Mouse (Mus musculus) cerebellum, adult 9-10 months (tissue): Measurements from ENCODE around the gene Serpinb3d.
"Not testable (repeated sequence)": the region's sequence is repeated elsewhere in the genome, so short reads cannot be mapped to it uniquely, and the experiment has no call there.

Source experiments
- DNase-seq: peaks from one replicate; pipeline ENCODE4 v3.0.0; 2022

Gene Serpinb3d

DNA sequence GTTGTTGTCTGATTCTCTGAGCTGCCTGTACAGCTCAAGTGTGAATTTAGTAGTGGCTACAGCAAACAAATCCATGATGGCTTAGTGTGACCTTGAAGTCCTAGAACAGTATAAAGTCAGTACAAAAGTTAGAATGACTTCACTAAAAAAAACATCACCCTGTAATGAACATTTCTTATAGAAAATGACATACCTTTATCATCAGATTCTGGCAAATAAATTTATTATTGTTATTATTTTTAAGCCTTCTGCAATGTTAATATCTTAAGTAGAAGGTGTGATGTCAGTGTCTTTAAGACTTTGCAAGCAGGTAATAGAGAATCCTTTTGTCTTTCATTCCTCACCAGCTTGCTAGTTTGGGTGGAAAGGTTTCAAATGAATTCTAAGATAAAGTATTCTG, at the start of gene Serpinb3d:
Gene Serpinb3d, minus strand, starts transcription at position 101 of the 400 bp plus-strand sequence.
- DNase-seq, result no peak

DNA sequence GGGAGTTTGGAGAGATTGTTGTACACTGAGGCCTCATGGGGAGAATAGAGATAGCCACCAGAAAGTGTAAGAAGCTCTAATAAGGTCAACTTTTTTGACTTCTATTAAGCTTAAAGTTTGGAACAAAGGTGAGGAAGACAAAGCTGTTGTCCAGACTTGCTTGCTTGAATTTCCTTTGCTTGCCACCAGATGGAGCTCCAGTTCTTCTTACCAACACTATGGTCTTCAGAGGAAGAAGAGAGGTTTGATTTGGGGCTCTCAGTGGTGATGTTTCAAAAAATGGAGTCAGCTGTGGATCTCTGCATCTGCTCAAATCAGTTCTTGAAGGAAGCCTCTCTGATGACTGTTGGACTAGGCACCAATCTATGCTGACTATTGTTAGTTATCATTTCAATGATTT, 44.1 kb upstream of the Serpinb3d start:
- DNase-seq, result peak; percentile 18

DNA sequence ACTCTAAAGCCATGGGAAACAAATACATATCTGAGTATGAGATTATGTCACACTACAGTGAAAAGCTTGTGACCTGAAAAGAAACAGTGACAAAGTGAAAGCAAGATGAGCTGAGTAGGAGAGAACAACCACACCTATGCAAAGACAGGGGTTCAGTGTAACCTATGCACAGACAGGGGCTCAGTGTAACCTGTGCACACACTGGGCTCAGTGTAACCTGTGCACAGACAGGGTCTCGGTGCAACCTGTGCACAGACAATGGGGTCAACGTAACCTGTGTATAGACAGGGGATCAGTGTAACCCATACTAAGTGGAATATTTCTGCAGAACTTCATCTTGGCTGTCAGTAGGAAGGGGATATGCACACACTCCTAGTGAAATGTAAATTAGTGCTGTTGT, 15.1 kb upstream of the Serpinb3d start:
- no peak for DNase-seq

DNA sequence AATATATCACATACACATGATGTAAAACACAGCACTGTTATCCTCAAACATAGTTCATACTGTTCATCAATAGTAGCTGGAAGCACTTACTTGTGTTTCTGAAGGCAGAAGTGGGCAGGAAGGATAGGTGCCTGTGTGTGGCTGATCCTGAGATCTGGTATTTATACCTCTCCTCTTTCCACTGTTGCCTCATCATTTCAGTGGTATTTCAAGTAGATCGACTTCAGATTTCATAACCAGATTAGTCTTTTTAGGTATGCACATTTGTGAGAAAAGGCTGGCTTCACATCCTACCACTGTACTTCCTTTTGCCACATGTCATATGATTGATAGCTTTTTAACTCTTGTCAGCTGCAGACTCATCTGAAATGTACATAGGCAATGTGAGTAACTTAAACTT, 31.1 kb downstream of the Serpinb3d start, which contains the start of gene Serpinb3a:
Gene Serpinb3a, minus strand, starts transcription at position 101 of the 400 bp plus-strand sequence.
- no peak for DNase-seq

DNA sequence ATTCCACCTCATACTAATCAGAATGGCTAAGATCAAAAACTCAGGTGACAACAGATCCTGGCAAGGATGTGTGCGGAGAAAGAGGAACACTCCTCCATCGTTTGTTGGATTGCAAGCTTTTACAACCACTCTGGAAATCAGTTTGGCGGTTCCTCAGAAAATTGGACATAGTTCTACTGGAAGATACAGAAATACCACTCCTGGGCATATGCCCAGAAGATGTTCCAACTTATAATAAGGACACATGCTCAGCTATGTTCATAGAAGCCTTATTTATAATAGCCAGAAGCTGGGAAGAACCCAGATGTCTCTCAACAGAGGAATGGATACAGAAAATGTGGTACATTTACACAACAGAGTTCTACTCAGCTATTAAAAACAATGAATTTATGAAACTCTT, 49.1 kb downstream of the Serpinb3d start:
- not testable (repeated sequence) for DNase-seq
